Mouse (Mus musculus): Measurements from ENCODE around the gene Pdgfd. TPM values are rescaled to one million over a fixed set of nuclear protein-coding genes. Genes with fewer than 3 reads are reported as not detected.
"Not testable (repeated sequence)": the region's sequence is repeated elsewhere in the genome, so short reads cannot be mapped to it uniquely, and the experiment has no call there.

Gene Pdgfd
- 1 to 10 TPM; 3.3 to 3.9 TPM for total RNA-seq (2021)

DNA sequence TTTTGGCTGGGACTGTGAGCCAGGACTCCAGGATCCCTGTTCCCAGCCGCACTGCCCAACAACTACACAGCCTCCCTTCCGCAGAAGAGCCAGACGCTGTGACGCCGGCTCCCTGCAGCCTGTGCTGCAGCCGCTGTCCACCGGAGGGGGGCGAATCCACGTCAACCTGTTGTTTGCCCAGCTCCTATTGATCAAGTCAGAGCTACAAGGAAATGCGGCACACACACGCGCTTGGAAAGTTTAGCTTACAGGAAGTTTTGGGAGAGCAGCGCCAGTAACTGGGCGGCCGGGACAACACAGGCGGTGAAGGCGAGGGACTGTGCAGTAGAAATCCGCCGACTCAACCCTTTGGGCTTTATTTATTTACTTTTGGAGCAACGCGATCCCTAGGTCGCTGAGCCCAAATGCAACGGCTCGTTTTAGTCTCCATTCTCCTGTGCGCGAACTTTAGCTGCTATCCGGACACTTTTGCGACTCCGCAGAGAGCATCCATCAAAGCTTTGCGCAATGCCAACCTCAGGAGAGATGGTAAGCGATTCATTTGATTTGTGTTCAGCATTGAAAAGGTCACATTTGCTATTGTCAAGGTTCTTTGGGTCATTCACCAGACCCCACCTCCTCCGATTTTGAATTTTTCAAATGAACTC is at the start of gene Pdgfd:
Gene Pdgfd (plus strand): TSS at position 194 of the 647 bp plus-strand sequence.
- DNase-seq (ENCODE audit: extremely low spot score in 1 of 2, low spot score in 1 of 2): peak in 1 of 2 experiments; percentile 6

DNA sequence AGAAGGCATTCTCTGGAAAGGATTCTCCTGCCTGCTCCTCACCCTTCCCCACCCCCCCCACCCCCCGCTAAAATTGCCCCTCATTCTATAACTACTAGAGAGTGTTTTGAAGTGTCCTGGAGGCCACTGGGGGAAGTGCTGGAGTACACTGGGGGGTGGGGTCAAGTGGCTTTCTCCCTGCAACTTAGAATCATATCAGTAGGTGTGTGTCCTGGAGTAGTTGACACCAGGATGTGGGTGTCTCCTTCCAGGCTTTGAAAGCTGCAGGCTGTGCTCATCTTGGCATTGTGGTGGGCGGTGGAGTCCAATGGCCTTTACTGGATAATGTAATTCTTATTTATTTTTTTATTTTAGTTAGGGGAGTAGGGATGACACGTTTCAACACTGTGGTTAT is 651 bp downstream of the Pdgfd start:
- DNase-seq (ENCODE audit: extremely low spot score in 1 of 2, low spot score in 1 of 2): no peak

DNA sequence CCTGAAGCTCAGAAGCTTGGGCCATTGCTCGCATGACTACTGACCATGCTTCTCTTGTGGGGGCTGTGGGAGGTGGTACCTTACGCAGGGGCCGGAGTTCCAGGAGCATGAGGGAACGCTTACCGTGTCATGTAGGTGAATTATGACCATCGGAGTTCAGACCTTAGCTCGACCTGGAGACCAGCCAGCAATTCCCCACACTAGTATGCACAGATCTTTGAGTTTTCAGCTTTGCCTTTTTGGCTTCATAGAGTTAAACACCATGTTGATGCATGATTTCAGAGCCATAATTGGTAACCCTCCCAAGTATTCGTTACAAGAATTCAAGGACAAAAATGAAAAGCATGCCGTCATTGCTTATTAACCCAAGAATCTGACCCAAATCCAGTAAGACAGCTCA is 2.6 kb downstream of the Pdgfd start:
- DNase-seq (ENCODE audit: extremely low spot score in 1 of 2, low spot score in 1 of 2): no peak

DNA sequence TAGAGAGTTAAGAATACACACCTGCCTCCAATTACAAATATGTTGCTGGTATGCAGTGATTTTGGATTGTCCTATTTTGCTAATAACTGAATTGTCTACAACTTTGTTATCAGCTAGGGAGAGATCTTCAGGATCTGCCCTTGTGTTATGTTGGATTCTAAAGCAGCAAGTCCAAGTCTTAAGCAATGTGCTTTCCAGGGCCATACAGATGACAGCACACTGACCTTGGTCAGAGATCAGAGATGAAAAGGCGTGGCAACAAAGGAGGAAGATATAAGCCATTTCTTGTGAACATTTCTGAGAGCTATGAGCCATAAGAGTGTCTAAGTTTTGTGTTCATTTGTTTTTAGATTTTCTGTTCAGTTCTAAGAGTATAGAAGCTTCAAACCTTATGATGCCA is 4.9 kb downstream of the Pdgfd start:
- no peak for DNase-seq (ENCODE audit: extremely low spot score in 1 of 2, low spot score in 1 of 2)

DNA sequence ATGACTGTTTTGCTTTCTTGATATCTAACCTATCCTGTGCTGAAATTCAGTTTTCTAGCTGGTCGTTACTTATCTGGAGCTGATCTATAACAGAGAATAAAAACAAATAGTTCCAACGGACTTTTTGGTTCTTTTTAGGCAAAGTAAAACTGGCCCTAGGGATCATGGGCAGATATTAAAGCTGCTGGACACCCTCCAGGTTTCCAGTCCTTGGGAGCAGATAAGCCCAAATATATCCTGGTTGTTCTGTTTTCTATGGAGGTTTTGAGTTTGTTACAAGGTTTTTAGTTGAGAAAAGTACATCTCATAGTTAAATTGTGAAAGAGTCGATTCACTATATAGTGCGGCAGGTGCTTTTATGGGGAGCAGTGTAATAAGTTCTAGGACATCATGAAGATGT is 7.3 kb downstream of the Pdgfd start:
- DNase-seq (ENCODE audit: extremely low spot score in 1 of 2, low spot score in 1 of 2): no peak

DNA sequence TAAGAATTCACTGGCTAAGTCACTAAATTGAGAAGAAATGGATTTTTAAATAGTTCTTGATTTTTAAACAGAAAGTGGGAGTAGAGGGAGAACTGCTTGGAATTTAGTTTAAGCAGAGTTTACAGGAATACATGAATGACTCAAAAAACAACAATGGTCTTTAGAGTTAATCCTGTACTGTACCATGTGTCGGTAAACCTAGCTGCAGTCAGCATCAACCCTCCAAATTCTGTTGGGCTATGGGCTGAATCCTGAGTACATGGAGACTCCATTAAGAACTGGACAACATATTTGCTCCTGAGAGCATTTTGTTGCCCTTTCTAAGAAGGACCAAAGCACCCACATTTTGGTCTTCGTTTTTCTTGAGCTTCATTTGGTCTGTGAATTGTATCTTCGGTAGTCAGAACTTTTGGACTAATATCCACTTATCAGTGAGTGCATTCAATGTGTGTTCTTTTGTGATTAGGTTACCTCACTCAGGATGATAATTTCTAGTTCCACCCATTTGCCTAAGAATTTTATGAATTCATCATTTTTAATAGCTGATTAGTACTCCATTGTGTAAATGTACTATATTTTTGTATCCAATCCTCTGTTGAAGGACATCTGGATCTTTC is 14.0 kb downstream of the Pdgfd start:
- DNase-seq (ENCODE audit: extremely low spot score in 1 of 2, low spot score in 1 of 2): no peak

DNA sequence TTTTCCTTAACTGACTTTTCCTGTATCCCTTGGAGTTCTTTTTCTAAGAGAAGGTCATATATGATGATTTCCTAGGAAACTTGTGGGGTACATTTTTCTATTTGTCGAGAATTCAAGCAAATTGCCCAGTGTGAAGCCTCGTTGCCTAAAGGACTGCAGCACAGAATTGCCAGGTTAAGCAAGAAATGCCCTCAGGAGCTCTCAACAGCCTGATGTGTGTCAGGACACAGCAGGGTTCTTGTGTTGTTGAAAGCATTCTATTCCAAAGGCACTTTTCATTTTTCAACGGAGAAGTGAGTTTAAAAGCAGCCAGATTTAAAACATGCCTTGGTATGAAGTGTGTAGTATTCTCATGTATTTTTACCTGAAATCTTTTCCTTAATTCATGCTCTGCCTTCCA is 19.6 kb downstream of the Pdgfd start:
- DNase-seq (ENCODE audit: extremely low spot score in 1 of 2, low spot score in 1 of 2): no peak

DNA sequence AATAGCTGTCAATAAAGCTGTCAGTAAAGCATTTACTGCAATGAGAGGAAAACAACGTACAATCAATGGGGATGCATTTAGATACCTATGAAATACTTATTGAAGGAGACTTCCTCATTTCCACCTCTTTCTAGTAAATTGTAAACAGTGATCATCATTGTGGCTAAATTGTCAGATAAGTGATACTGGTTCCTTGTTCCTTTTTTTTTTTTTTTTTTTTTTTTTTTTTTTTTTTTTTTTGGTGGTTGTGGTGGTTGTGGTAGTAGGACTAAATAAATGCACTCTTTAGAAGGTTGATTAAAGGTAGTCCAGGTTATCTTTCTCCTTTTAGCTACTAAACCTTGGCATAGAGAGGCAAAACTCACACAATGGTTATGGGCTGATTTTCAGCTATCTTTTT is 25.0 kb downstream of the Pdgfd start:
- DNase-seq (ENCODE audit: extremely low spot score in 1 of 2, low spot score in 1 of 2): no peak

DNA sequence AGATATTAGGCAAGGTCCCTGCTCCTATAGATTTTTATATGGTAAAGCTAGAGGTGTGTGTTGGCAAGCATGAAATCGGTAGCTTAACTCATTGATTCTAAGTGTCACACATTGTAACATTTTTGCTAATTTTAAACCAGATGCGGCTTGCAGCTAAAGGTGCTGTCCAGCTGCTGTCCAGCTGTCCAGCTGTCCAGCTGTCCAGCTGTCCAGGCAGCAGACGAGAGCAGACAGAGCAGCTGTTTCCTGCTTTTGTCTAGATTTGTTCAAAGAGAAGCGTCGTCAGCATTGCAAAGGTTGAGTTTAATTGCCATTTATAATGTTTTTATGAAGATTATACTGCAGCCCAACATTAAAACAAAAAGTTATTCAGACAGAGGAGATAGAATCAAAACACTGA is 44.5 kb downstream of the Pdgfd start:
- DNase-seq (ENCODE audit: extremely low spot score in 1 of 2, low spot score in 1 of 2): no peak

DNA sequence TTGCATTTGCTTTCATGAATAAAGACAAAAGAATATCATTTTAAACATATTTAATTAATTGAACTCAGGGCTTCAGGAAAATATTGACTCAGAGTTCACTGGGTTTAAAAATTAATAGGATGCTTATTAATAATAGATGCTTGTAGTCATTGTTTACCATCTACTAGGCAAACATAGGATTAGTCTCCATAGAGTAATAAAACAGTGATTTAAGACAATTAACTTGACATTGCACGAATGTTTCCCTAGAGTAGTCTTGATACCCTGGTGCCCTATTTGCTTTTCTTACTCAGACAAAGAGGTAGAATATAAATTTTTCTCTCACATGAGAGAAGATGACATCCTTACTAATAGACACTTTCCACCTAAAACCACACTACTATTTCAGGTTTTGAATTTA is 49.1 kb downstream of the Pdgfd start:
- DNase-seq (ENCODE audit: extremely low spot score in 1 of 2, low spot score in 1 of 2): no peak

DNA sequence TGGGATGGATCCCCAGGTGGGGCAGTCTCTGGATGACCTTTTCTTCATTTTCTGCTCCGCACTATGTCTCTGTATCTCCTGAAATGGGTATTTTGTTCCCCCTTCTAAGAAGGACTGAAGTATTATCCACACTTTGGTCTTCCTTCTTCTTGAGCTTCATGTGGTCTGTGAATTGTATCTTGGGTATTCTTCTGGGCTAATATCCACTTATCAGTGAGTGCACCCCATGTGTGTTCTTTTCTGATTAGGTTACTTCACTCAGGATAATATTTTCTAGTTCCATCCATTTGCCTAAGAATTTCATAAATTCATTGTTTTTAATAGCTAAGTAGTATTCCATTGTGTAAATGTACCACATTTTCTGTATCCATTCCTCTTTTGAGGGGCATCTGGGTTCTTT is 67.6 kb downstream of the Pdgfd start:
- DNase-seq (ENCODE audit: extremely low spot score in 1 of 2, low spot score in 1 of 2): not testable (repeated sequence)

DNA sequence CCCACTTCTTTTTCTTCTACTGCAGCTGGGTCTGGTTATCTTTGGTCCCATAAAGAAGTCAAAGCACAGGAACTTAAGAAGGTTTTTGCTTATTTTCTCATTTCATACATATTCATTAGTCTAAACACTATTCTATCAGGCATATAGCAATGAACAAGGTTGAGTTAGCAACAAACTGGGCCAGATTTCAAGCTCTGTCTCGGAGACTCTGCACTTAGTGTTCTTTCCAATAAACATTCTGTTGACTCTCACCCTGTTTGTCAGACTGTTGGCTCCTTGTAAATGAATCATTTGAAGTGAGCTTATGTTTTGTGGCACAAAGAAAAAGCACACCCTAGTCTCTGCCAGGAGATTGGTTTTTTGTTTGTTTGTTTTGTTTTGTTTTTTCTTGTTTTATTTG is 81.9 kb downstream of the Pdgfd start:
- DNase-seq (ENCODE audit: extremely low spot score in 1 of 2, low spot score in 1 of 2): no peak

DNA sequence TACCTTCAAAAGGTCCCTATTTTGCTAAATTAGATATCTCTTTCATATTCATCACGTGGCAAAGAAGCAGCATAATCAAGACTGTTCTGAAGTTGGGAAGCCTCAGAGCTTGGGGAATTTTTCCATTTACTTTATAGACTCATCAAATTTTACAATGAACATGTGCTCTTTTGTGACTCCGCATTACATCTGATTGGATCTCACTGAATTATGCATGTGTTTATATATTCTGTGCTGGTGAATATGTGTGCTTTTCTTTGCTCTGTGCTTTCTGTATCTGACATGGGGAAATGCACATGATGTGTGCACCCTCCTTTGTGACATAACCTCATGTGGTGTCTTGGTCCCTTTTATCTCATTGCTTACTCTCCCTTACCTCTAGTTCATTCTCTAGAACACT is 83.6 kb downstream of the Pdgfd start:
- no peak for DNase-seq (ENCODE audit: extremely low spot score in 1 of 2, low spot score in 1 of 2)

DNA sequence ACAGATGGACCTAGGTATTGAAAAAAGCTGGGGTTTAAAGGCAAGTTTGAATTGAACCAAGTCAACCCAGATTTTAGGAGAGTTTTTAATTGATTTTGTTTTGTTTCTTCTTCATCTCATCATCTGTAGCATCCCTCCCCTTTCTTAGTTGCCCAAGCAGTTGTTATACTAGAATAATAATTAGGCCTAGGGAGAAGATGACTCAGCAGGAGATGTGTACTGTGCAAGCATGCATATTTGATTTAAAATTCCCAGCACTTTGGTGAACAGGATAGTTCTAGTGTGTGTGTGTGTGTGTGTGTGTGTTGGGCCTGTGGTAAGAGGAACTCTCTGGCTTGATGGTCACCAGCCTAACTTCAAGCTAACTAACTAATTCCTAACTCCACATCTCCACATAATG is 88.7 kb downstream of the Pdgfd start:
- no peak for DNase-seq (ENCODE audit: extremely low spot score in 1 of 2, low spot score in 1 of 2)

DNA sequence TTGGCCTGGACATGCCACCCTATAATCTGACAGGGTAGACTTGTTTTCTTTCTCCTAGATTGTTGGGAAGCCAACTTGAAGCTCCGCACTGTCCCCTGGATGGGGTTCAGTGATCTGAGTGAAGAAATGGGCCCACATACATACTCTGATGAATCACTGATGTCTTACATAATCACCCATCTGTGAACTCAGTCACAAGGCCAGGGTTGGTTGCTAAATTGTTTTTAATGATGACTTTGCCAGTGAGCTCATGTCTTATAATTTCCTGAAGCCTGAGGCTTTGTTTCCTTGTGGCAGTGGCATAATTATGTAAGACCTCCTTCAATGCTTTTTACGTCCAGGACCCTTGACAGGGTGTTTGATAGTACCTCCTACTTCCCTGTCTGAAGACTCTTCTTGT is 96.4 kb downstream of the Pdgfd start:
- no peak for DNase-seq (ENCODE audit: extremely low spot score in 1 of 2, low spot score in 1 of 2)

DNA sequence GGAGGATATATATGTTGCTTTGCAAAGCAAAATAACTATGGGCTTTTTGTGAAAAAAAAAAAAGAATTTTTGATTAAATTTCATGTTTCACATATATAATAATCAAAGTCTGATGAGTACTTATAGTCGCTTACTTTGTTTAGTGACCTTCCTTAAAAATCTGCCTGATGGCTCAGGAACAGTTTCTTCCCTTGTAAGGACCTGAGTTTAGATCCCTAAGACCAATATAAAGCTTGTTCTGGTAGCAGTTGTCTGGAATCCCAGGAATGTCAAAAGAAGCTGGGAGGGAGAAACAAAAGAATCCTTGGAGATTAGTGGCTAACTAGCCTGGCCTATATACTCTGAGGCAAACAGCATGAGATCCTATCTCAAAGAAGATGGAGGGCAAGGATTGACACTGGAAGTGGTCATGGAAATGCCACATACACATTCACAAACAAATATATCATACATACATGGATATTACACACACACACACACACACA is 101.5 kb downstream of the Pdgfd start, which contains the start of gene Ddi1:
Gene Ddi1 (minus strand): TSS at position 51 of the 485 bp plus-strand sequence.
- no peak for DNase-seq (ENCODE audit: extremely low spot score in 1 of 2, low spot score in 1 of 2)

DNA sequence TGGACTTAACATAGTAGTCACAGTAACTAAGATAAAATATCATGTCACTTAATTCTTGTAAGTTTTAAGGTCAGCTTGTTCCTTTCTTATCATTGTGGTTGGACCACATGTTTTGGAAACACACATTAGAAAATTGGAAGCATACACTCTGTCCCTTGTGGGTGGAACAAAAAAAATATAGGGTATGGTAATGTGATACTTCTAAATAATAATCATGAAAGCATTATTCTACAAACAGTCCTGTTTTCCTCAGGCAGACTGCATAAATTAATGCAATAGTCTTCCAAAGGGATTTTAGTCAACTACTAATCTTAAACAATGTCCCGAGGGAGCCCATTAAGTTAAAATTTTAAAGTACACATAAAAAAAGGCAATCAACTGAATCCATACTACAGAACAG is 108.0 kb downstream of the Pdgfd start:
- DNase-seq (ENCODE audit: extremely low spot score in 1 of 2, low spot score in 1 of 2): no peak

DNA sequence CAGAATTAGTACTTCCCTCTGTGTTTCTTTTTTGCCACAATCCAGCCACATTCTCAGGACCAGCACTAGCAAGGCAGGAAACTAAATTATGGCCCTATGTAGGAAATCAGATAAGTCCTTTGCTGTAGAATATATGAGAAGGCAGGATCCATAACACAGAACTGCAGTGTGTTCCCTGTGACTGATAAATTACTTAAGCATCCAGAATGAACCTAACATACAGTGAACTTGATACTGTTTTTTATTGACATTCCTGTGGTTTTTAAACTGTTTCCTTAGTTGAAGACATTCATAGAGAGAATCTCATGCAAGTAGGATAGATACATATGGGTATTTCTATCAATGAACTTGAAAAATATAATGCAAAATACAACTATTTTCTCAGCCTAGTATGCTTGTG is 109.1 kb downstream of the Pdgfd start:
- DNase-seq (ENCODE audit: extremely low spot score in 1 of 2, low spot score in 1 of 2): no peak

DNA sequence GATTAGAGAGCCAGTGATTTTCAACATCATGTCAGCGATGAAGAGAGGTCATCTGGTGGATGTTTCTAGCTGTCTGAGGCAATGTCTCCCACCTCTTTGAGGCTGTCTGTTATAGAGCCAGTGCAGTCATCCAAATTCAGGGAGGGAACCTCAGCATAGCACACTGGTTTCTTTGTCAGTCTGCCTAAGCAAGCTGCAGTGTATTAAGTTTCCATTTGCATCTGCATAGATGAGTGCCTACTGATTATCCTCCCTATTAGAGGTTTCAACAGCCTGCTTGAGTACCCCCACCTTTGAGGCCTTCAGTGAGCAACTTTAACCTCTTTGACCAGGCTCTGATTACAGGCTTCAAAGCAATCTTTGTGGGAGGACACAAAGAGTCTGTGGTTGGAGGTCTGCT is 118.4 kb downstream of the Pdgfd start:
- DNase-seq (ENCODE audit: extremely low spot score in 1 of 2, low spot score in 1 of 2): no peak

DNA sequence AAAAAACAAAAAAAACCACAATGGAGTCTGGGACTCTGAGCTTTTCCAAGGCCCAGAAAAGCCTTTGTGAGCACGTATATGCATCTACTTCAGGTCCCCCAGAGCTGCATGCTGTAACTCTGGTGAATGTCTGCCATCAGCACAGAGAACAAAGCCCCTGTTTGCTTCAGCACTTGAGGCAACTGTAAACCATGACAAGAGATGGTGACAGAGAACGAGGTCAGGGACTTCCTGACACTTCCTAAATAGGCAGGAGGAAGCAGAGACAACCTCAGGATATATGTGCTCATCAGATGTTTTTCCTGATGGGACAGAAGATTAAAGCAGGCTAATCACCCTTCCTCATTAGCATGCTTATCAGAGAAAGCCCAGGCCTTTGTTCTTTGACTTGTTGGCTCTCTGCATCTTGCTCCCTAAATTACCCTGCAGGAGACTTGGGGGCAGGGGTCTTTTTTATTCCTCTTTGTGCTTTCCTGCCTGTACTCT is 120.9 kb downstream of the Pdgfd start:
- no peak for DNase-seq (ENCODE audit: extremely low spot score in 1 of 2, low spot score in 1 of 2)

DNA sequence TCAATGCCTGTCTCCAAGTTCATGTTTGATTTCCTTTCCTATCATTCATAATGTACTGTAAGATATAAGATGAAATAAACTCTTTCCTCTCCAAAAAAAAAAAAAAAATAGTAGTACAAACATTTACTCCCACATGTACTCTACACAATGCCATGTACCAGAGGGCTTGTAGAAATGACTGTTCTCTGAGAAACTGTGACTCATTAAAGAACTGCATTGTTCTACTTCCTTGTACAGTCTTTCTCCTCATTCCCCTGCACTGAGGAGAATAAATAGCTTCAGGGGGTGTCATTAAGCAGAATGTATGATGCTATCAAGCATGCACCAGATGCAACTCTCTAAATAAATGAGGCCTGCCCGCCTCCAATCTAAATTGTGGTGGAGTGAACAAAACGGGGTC is 130.2 kb downstream of the Pdgfd start:
- DNase-seq (ENCODE audit: extremely low spot score in 1 of 2, low spot score in 1 of 2): no peak

DNA sequence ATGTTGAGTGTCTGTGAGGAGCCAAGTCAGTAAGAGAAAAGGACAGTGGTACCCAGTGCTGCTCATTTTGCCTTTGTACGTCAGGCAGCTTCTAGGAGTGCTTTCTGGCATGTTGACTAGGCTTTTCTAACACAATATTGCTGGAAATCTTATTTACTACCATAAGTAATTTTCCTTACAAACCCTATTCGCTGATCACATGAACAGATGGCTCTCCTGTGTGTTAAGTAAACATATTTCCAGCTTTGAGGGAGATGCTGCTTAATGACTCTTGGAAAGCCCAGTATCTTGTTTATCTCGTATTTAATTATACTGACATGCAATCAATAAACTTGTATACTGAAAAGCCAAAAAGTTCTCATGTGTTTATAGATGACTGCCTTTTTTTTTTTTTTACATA is 133.7 kb downstream of the Pdgfd start:
- DNase-seq (ENCODE audit: extremely low spot score in 1 of 2, low spot score in 1 of 2): no peak

All from layer of hippocampus, postnatal 25 days (tissue).